Mouse (Mus musculus) stomach, embryonic 15.5 days (tissue): ENCODE measurements at regions not wholly inside any gene's neighbourhood (a gene's known extent, or its start where the extent isn't known, plus 50 kb on each side); places are given as distances from the start of the nearest gene placed in this dataset.

Experiments
- ATAC-seq: fragments of 200-750 bp; cut with Nextera tagmentation; 2 replicates; pipeline ENCODE4 v1.8.0; 2017; ENCODE audit warnings: low read depth, moderate number of reproducible peaks, moderate TSS enrichment; ENCODE audit not compliant: insufficient read depth, low FRiP score
- H3K27ac ChIP-seq: fragments of 300-500 bp; sonication (generic); 2 replicates; pipeline ENCODE4 v1.5.1; 2015; ENCODE audit warnings: mild to moderate bottlenecking, inconsistent platforms
- H3K27me3 ChIP-seq: fragments of 300-500 bp; sonication (generic); replicated peaks from 2 replicates; pipeline ENCODE4 v1.6.1; 2015; ENCODE audit warnings: inconsistent platforms
- H3K36me3 ChIP-seq: fragments of 300-500 bp; sonication (generic); 2 replicates; pipeline ENCODE4 v1.6.1; 2015; ENCODE audit warnings: inconsistent platforms
- H3K4me1 ChIP-seq: fragments of 300-500 bp; sonication (generic); 2 replicates; pipeline ENCODE4 v1.6.1; 2015; ENCODE audit warnings: inconsistent platforms
- H3K4me2 ChIP-seq: fragments of 300-500 bp; sonication (generic); 2 replicates; pipeline ENCODE4 v1.6.1; 2015; ENCODE audit warnings: mild to moderate bottlenecking, inconsistent platforms
- H3K4me3 ChIP-seq: fragments of 300-500 bp; sonication (generic); replicated peaks from 2 replicates; pipeline ENCODE4 v1.5.1; 2015; ENCODE audit warnings: inconsistent platforms
- H3K9ac ChIP-seq: fragments of 300-500 bp; sonication (generic); 2 replicates; pipeline ENCODE4 v1.6.1; 2015; ENCODE audit warnings: inconsistent platforms
- H3K9me3 ChIP-seq: fragments of 300-500 bp; sonication (generic); 2 replicates; pipeline ENCODE4 v1.6.1; 2016; ENCODE audit warnings: inconsistent platforms
- WGBS: fragments of 180-500 bp; shearing (Covaris S2); methylation state at CpG from one replicate; pipeline ENCODE4 v1.1.7; 2015; 5-methylcytosine and 5-hydroxymethylcytosine counted together

DNA sequence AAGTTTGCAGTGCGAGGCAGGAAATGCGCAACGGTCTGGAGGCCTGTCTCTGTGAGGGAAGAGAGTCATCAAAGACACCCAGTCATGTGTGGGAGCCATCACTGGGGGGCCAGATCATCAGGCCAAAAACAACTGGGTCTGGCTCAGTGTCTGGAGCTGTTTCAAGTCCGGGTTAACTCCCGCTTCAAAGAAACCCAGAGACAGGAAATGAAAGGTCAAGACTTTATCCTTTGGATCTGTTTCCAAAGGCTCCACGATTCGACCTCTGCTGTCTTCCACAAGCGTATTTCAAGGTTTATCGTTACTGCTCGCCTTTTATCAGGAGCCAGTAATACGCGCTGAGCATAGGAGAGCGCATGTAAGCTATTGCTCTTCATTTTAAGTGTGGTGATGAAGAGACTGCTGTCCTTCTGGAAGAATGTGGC is 325.7 kb downstream of the Adamts20 start:
- H3K4me2 ChIP-seq = no peak overlapping the region
- H3K4me3 ChIP-seq = no peak overlapping the region
- H3K36me3 ChIP-seq = no peaks in the 10 kb centered on the region
- no peaks in the 10 kb centered on the region for H3K4me1 ChIP-seq
- no peak overlapping the region for H3K9ac ChIP-seq
- H3K27me3 ChIP-seq = no peaks in the 10 kb centered on the region
- H3K27ac ChIP-seq = no peak overlapping the region
- ATAC-seq = no peak
- no peaks in the 10 kb centered on the region for H3K9me3 ChIP-seq
- 51% methylated on average over 13 of the region's 13 CpGs for WGBS

DNA sequence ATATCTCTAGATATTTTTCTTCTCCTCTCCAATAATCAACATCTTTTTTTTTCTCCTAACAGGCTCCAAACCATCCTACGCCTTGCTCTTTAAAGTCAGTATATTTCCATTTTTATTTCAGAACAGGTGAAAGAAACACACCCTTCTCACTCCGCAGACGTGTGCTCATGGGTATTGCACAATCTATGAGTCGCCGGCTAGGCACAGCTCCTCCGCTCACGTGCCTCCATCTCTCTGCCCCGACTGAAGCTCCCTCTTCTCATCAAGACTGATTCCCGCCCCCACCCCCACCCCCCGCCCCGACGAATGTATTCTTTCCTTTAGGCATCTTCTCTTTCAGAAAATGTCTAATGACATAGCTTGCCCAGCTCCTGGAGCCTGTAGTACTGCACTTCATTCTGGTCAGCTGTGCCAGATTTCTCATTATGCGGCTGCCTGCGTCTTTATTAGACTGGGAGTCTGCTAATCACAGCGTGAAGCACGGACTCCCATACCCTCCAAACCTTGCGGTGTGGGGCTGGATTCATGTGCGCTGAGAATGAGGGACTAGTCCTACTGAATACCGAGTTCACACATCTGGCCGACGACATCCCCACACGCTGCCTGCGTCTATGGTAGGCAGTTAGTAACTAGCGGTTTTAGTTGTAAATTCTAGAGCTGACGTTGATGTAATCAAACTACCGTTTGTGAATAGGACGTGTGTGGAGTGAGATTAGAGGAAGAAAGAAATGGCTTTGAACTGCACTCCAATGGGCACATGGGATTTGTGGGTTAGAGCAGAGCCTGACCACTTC is 327.9 kb downstream of the Adamts20 start:
- H3K9ac ChIP-seq = no peak overlapping the region
- H3K27ac ChIP-seq = no peak overlapping the region
- no peaks in the 10 kb centered on the region for H3K27me3 ChIP-seq
- H3K4me3 ChIP-seq = no peak overlapping the region
- H3K4me1 ChIP-seq = no peaks in the 10 kb centered on the region
- 72% methylated on average over 27 of the region's 27 CpGs for WGBS
- no peaks in the 10 kb centered on the region for H3K36me3 ChIP-seq
- ATAC-seq = no peak
- H3K9me3 ChIP-seq = no peaks in the 10 kb centered on the region
- no peak overlapping the region for H3K4me2 ChIP-seq

DNA sequence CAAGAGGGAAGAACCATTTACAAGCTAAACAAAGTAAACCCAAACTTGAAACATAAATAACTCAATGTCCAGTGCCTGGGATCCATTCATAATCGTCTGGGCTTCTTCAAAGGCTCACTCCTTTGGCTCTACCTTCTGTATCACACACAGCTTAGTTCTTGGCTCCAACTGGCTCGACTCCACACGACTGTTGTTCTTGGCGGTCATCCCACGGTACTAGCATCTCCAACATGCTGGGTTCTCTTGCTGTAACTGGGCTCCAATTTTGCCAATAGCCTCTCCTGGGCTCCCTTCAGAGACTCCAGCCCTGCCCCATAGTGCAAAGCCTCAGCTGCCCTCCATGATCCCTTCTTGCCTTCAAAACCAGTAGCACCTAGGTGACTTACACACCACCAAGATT is 352.4 kb downstream of the Adamts20 start:
- no peak overlapping the region for H3K4me2 ChIP-seq
- ATAC-seq = no peak
- H3K9ac ChIP-seq = no peak overlapping the region
- H3K4me1 ChIP-seq = no peaks in the 10 kb centered on the region
- no peaks in the 10 kb centered on the region for H3K9me3 ChIP-seq
- WGBS = 73% methylated on average over 5 of the region's 5 CpGs
- H3K27me3 ChIP-seq = no peaks in the 10 kb centered on the region
- H3K27ac ChIP-seq = no peak overlapping the region
- no peaks in the 10 kb centered on the region for H3K36me3 ChIP-seq
- H3K4me3 ChIP-seq = no peak overlapping the region

DNA sequence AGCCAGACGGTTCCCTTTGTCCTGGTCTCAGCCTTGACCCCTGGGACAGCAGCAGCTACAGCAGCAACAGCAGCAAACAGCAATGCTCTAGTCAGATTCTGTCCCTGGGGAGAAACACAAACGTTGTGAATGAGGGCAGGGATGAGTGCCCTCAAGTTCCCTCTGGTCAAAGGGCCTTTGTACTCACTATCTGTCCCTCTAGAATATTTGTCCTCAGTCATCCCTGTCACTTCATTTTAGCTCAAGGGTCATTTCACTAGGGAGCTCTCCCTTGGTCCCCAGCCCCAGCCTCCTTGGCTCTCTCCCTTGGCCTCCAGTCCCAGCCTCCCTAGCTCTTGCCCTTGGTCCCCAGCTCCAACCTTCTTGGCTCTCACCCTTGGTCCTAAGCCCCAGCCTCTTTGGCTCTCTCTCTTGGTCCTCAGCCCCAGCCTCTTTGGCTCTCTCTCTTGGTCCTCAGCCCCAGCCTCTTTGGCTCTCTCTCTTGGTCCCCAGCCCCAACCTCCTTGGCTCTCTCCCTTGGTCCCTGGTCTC is 358.0 kb downstream of the Adamts20 start:
- no peak overlapping the region for H3K27ac ChIP-seq
- 28% methylated on average over 2 of the region's 2 CpGs for WGBS

DNA sequence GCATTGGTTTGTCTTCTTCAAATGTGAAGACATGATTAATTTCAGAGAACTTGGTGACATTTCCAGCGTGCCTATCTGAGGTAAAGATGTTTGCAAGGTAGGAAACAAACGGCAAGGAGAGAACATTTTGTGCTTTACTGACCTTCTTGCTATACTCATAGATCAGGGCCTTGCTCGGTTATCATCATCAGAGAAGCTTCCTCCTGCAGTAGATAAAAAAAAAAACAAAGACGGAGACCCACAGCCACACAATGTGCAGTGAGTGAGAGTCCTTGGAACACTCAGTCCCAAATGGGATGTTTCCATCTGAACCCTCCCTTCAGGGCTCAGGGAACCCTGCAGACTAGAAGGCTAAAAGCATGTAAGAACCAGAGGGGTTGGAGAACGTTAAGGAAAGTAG is 374.6 kb downstream of the Adamts20 start:
- Histone ChIP-seq H3K9me3 (no peaks in the 10 kb centered on the region), H3K4me2 (no peak overlapping the region), H3K4me1 (no peaks in the 10 kb centered on the region), H3K27me3 (no peaks in the 10 kb centered on the region), H3K9ac (no peak overlapping the region), H3K4me3 (no peak overlapping the region), H3K27ac (no peak overlapping the region), H3K36me3 (no peaks in the 10 kb centered on the region)
- no peak for ATAC-seq
- WGBS = 79% methylated on average over 5 of the region's 5 CpGs

More for the DNA sequence above, 358.0 kb downstream of the Adamts20 start:
- Histone ChIP-seq H3K36me3 (no peaks in the 10 kb centered on the region), H3K4me1 (no peaks in the 10 kb centered on the region), H3K4me3 (no peak overlapping the region), H3K27me3 (no peaks in the 10 kb centered on the region), H3K9ac (no peak overlapping the region), H3K9me3 (no peaks in the 10 kb centered on the region), H3K4me2 (no peak overlapping the region)
- no peak for ATAC-seq

DNA sequence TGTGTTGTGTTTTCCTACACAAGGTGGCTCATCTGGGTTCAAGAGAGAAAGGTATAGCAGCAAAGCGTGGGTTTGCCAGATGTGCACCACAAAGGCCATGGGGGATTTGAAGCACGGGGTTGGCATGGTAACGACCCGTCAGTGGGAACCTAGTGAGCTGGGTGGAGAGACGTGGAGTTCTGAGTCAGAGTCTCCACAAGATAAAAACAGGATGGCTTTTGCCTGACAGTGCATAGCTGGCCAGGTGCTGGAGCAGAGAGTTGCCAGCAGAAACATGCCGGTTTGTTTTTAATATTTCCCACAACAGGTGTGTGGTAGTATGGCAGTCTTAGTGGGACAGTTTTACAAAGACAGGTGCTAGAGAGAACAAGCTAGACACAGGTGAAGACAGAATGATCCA is 375.4 kb downstream of the Adamts20 start:
- Histone ChIP-seq H3K27ac (no peak overlapping the region), H3K36me3 (no peaks in the 10 kb centered on the region), H3K27me3 (no peaks in the 10 kb centered on the region), H3K9me3 (no peaks in the 10 kb centered on the region), H3K9ac (no peak overlapping the region), H3K4me1 (no peaks in the 10 kb centered on the region), H3K4me2 (no peak overlapping the region), H3K4me3 (no peak overlapping the region)
- 71% methylated on average over 6 of the region's 6 CpGs for WGBS
- no peak for ATAC-seq

DNA sequence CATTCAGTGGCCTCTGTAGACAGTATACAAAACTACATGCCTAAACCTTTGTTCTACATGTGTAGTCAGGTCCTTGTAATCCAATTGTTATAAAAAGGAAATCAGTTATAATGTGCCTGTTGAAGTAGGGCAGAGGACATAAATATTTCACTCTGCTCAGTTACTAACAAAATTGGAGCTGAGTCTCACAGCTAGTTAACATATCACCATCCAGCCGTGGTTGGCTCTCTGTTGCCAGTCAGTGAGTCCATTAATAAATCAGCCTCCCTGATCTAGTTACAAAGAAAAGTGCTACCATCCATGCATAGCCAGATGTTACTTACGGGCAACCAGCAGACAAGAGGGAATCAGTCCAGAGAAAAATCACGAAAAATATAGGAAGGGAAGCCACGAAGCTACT is 382.8 kb downstream of the Adamts20 start:
- H3K4me3 ChIP-seq = no peak overlapping the region
- no peaks in the 10 kb centered on the region for H3K4me1 ChIP-seq
- H3K9ac ChIP-seq = no peak overlapping the region
- no peaks in the 10 kb centered on the region for H3K36me3 ChIP-seq
- no peak overlapping the region for H3K4me2 ChIP-seq
- no peak overlapping the region for H3K27ac ChIP-seq
- WGBS = 89% methylated on average over 4 of the region's 4 CpGs
- H3K27me3 ChIP-seq = no peaks in the 10 kb centered on the region
- no peak for ATAC-seq
- H3K9me3 ChIP-seq = no peaks in the 10 kb centered on the region

DNA sequence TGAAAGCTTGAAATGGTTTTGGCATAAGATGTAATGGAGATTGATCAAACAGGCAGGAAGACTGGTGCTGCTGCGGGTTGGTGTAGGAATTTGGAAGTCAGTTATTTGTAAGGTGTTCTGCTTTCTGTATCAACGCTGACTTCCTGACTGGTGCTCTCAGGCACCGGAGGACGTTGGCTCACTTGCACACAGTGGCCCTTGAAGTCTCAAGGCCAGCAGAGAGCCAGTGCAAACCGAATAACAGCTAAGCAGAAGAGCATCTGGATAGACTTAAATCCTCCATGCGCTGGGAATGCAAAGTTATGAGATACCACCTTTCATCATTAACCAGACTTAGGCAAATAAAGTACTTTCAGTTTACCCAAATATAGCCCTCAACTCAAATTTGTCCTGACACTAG is 388.2 kb downstream of the Adamts20 start:
- Histone ChIP-seq H3K4me3 (no peak overlapping the region), H3K9me3 (no peaks in the 10 kb centered on the region), H3K9ac (no peak overlapping the region), H3K36me3 (no peaks in the 10 kb centered on the region), H3K4me2 (no peak overlapping the region), H3K4me1 (no peaks in the 10 kb centered on the region), H3K27ac (no peak overlapping the region), H3K27me3 (no peaks in the 10 kb centered on the region)
- no peak for ATAC-seq
- WGBS = 69% methylated on average over 6 of the region's 6 CpGs

DNA sequence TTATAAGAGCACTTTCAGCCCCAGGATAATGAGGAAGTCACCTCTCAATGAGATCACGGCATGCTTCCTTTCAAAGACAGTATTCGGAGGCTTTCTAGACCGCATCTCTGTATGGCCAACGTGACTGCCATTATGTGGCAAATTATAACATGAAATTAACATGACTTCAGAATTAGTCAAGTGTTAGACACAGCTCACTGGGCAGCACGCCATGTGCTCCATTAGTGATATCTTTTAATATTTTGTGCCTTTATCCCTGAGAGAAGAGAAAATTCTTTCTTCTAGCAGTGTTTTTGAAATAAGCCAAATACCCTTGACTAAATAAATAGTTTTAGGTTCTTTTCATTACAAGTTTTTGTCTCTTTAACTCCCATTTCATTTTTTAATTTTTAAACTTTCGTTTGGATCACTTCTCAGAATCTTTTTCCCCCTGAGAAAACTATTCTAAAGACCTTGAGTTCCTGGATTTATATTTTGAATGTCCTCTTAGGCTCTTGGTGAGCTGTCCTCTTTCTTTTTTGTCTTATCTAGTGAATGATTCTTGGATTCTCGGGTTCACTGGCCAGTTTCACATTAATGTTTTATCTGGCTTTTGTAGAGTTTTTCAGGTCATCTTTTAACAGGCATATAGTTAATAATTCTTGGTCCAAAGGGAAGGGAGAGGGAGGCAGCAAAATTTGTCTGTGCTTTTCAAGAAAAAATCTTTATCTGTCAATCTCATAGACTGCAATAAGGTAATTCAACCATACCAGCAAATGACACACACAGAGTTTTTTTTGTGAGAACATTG is 390.9 kb downstream of the Adamts20 start:
- no peak overlapping the region for H3K27ac ChIP-seq
- no peaks in the 10 kb centered on the region for H3K4me1 ChIP-seq
- no peaks in the 10 kb centered on the region for H3K36me3 ChIP-seq
- no peak overlapping the region for H3K4me3 ChIP-seq
- 54% methylated on average over 7 of the region's 7 CpGs for WGBS
- H3K9me3 ChIP-seq = no peaks in the 10 kb centered on the region
- ATAC-seq = no peak
- H3K4me2 ChIP-seq = no peak overlapping the region
- no peak overlapping the region for H3K9ac ChIP-seq
- no peaks in the 10 kb centered on the region for H3K27me3 ChIP-seq

DNA sequence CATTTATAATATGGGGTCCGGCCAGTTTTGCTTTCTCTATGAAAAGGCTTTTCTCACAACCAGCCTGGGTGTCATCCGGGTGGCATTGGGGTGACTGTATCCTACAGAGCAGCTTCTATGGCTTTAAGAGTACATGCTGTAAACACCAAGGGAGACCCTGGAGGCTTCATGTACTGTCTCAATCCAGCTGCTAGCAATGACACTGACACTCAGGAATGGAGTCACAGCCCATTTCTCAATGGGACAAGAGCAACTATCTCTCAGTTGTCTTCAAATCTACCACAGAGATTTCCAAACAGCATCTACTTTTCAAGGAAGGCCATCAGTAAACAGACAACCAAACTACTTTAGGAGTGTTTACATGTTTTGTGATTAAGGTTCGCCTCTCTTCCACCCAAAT is 397.5 kb downstream of the Adamts20 start:
- ATAC-seq = no peak
- Histone ChIP-seq H3K4me3 (no peak overlapping the region), H3K36me3 (no peaks in the 10 kb centered on the region), H3K27me3 (no peaks in the 10 kb centered on the region), H3K9ac (no peak overlapping the region), H3K4me1 (no peaks in the 10 kb centered on the region), H3K4me2 (no peak overlapping the region), H3K9me3 (no peaks in the 10 kb centered on the region), H3K27ac (no peak overlapping the region)
- 71% methylated on average over 3 of the region's 3 CpGs for WGBS

DNA sequence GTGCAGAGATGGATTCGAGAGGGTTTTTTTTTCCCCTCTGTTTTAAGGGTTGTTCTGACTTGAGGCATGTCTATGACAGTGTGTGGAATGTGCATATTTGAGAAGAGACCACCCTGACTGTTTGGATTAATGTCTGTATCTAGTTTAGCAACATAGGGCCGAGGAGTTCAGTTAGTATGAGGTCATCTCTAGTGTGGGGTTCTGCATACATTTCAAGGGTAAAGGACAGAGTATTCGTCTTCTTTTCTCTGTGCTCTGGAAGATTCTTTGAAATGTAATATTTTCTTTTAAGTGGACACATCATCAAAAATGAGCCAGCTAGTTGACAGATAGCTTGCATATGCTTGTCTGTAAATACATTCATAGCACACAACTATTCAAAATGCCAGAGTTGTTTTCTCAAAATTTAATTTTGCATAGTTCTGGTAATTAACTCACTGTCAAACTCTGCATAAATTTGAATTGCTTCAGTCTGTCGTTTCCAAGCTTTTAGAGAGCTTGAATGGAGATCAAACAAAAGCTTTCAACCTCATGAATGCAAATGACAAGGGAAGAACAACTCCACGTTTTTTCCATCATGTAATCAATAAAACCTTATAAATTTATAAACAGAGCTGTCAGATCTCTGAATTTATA is 415.5 kb downstream of the Adamts20 start:
- ATAC-seq = no peak
- Histone ChIP-seq H3K27me3 (no peaks in the 10 kb centered on the region), H3K9me3 (no peaks in the 10 kb centered on the region), H3K27ac (no peak overlapping the region), H3K9ac (no peak overlapping the region), H3K4me3 (no peak overlapping the region), H3K4me2 (no peak overlapping the region), H3K4me1 (no peaks in the 10 kb centered on the region), H3K36me3 (no peaks in the 10 kb centered on the region)
- 31% methylated on average over 5 of the region's 5 CpGs for WGBS

DNA sequence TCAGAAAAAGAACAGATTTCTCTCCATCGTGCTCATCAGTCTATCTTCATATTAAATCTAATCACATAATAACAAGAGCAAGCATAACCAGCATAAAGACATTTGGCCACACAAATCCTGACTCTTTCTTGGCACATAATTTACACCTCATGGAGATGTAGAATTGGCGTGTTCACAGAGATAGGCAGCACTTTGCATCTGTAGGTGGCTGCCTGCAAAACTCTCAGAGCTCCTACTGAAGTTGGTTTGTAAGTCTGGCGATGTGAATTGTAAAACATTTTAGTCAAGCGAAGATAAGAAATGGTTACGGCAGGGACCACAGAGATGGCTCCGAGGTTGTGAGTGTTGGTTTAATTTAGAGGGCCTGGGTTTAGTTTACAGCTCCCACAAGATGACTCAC is 419.0 kb downstream of the Adamts20 start:
- ATAC-seq = no peak
- no peaks in the 10 kb centered on the region for H3K36me3 ChIP-seq

More for the DNA sequence above, 419.0 kb downstream of the Adamts20 start:
- Histone ChIP-seq H3K27me3 (no peaks in the 10 kb centered on the region), H3K27ac (no peak overlapping the region), H3K9me3 (no peaks in the 10 kb centered on the region), H3K4me2 (no peak overlapping the region), H3K9ac (no peak overlapping the region), H3K4me3 (no peak overlapping the region), H3K4me1 (no peaks in the 10 kb centered on the region)
- 78% methylated on average over 6 of the region's 6 CpGs for WGBS
